Mouse (Mus musculus) G1E (cell line): ENCODE measurements around the gene H13.

ENCODE experiments used
- CTCF ChIP-seq: IDR thresholded peaks from 2 replicates; pipeline ENCODE4 v1.5.1; 2012; ENCODE audit warnings: low read depth, low read length, inconsistent platforms, mixed read lengths
- GATA1 ChIP-seq: IDR thresholded peaks from 2 replicates; pipeline ENCODE4 v1.6.1; 2012; ENCODE audit warnings: borderline replicate concordance, low read length, inconsistent platforms, mixed read lengths
- TAL1 ChIP-seq: conservative IDR thresholded peaks from 2 replicates; pipeline ENCODE4 v1.6.1; 2012; ENCODE audit warnings: low read depth, low read length, inconsistent platforms, mixed read lengths

DNA sequence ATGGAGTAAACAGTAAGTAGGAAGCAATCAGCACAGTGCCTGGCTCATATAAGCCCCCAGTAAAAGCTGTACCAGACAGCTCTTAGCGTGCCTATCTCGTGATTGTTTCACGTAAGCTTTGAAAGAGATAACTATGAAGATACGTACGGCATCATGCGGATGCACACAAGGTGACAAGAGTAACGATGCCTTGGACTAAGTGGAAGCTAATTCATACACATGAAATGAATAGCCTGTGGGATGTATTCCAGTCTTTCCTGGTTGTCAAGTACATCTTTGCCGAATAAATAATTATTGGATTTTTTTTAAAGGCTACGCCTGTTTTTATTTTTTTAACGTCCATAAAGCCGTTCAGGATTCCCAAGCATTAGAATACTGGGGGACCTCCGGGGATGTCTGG lies 17.1 kb downstream of the H13 start:
- TF ChIP-seq CTCF (no peak), TAL1 (no peak), GATA1 (no peak)
